Mouse (Mus musculus): ENCODE measurements around the gene Suclg1. TPM values are rescaled to one million over a fixed set of nuclear protein-coding genes. Genes with fewer than 3 reads are reported as not detected.

The Suclg1 gene
- polyA plus RNA-seq, 1 experiment from 2014 or later, result 179 TPM

DNA sequence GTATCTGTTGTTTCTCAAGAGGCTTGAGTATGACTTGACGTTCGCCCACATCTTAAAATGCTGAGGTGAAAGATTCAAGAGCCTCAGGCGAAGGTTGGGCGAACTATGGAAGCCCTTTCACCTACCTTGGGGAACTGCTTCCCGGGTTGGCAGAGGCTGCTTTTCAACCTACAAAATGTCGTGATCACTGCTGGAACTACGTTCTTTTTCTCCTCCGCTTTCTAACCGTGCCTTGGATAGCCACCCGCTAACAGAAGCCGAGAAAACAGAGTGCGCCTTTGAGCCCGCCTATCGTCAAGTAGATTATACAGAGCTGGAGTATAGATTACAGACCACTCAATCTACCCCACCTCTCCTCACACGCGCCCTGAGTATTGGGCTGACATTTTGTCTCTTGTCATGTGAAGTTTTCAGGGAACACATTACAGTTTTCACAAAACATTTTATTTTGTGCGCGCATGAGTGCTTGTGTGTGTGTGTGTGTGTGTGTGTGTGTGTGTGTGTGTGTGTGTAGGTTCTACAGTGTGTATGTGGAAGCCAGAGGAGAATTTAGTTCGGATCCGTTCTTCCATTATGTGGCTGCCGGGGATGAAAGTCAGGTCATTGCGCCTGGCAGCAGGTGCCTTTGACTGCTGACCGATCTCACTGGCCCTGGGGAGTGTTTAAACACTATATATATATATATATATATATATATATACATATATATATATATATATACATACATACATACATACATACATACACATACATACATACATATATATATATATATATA is 26.0 kb upstream of the Suclg1 start:
- Histone ChIP-seq H3K27ac (ENCODE audit: low read depth, low read length) (no peak overlapping the region), H3K27me3 (replicated peaks; ENCODE audit: control insufficient read depth, insufficient read depth, low read length) (no peaks in the 10 kb centered on the region), H3K4me3 (ENCODE audit: low read depth, low read length) (peak overlapping the region; percentile 32), H3K9me3 (replicated peaks; ENCODE audit: control insufficient read depth, low read length) (no peaks in the 10 kb centered on the region), H3K36me3 (ENCODE audit: control insufficient read depth, insufficient read depth, low read length) (no peaks in the 10 kb centered on the region), H3K4me1 (ENCODE audit: control insufficient read depth, insufficient read depth, low read length) (peaks cover 2% of the 10 kb centered on the region; the same call in 1 of the 2 replicates), H3K9ac (ENCODE audit: low read length) (peak overlapping the region; percentile 55), H3K4me2 (ENCODE audit: low read length) (peak overlapping the region; percentile 64)
- ATAC-seq (peak; percentile 60), DNase-seq (ENCODE audit: low spot score) (peak; percentile 52)
- 29% methylated on average over 23 of the region's 23 CpGs for WGBS

GRCm38 (mm10) chr6:73222841-73223526 is 25.2 kb upstream of the Suclg1 start:
- DNase-seq (ENCODE audit: low spot score) (peak; percentile 83), ATAC-seq (peak; percentile 27; the same call in 1 of the 2 replicates)
- no peak overlapping the region for H3K4me2 ChIP-seq (ENCODE audit: low read length)
- no peak overlapping the region for H3K4me3 ChIP-seq (ENCODE audit: low read depth, low read length)
- 15% methylated on average over 8 of the region's 10 CpGs for WGBS
- peaks cover 2% of the 10 kb centered on the region; the same call in 1 of the 2 replicates for H3K4me1 ChIP-seq (ENCODE audit: control insufficient read depth, insufficient read depth, low read length)
- no peaks in the 10 kb centered on the region for H3K27me3 ChIP-seq (replicated peaks; ENCODE audit: control insufficient read depth, insufficient read depth, low read length)
- H3K36me3 ChIP-seq (ENCODE audit: control insufficient read depth, insufficient read depth, low read length), result no peaks in the 10 kb centered on the region
- no peak overlapping the region for H3K9ac ChIP-seq (ENCODE audit: low read length)
- no peaks in the 10 kb centered on the region for H3K9me3 ChIP-seq (replicated peaks; ENCODE audit: control insufficient read depth, low read length)
- H3K27ac ChIP-seq (ENCODE audit: low read depth, low read length), result no peak overlapping the region

- Histone ChIP-seq H3K27me3 (replicated peaks; ENCODE audit: control insufficient read depth, insufficient read depth, low read length) (no peaks in the 10 kb centered on the region), H3K27ac (ENCODE audit: low read depth, low read length) (no peak overlapping the region), H3K4me3 (ENCODE audit: low read depth, low read length) (no peak overlapping the region), H3K36me3 (ENCODE audit: control insufficient read depth, insufficient read depth, low read length) (no peaks in the 10 kb centered on the region), H3K4me1 (ENCODE audit: control insufficient read depth, insufficient read depth, low read length) (no peaks in the 10 kb centered on the region), H3K9ac (ENCODE audit: low read length) (no peak overlapping the region), H3K9me3 (replicated peaks; ENCODE audit: control insufficient read depth, low read length) (no peaks in the 10 kb centered on the region), H3K4me2 (ENCODE audit: low read length) (no peak overlapping the region)
- 49% methylated on average over 10 of the region's 10 CpGs for WGBS
- peak; percentile 83 for DNase-seq (ENCODE audit: low spot score)
- peak; percentile 24; the same call in 1 of the 2 replicates for ATAC-seq
These were observed 20.6 kb upstream of the Suclg1 start for GRCm38 (mm10) chr6:73227376-73228158.

GRCm38 (mm10) chr6:73228408-73228807 is 19.8 kb upstream of the Suclg1 start:
- Histone ChIP-seq H3K27ac (ENCODE audit: low read depth, low read length) (no peak overlapping the region), H3K9me3 (replicated peaks; ENCODE audit: control insufficient read depth, low read length) (no peaks in the 10 kb centered on the region), H3K36me3 (ENCODE audit: control insufficient read depth, insufficient read depth, low read length) (no peaks in the 10 kb centered on the region), H3K27me3 (replicated peaks; ENCODE audit: control insufficient read depth, insufficient read depth, low read length) (no peaks in the 10 kb centered on the region), H3K4me1 (ENCODE audit: control insufficient read depth, insufficient read depth, low read length) (no peaks in the 10 kb centered on the region), H3K4me3 (ENCODE audit: low read depth, low read length) (no peak overlapping the region), H3K4me2 (ENCODE audit: low read length) (no peak overlapping the region), H3K9ac (ENCODE audit: low read length) (no peak overlapping the region)
- DNase-seq (ENCODE audit: low spot score) (no peak), ATAC-seq (no peak)
- WGBS, result 78% methylated on average over 4 of the region's 4 CpGs

GRCm38 (mm10) chr6:73228881-73229280 is 19.3 kb upstream of the Suclg1 start:
- no peaks in the 10 kb centered on the region for H3K27me3 ChIP-seq (replicated peaks; ENCODE audit: control insufficient read depth, insufficient read depth, low read length)
- 64% methylated on average over 3 of the region's 3 CpGs for WGBS
- no peak overlapping the region for H3K4me2 ChIP-seq (ENCODE audit: low read length)
- H3K4me3 ChIP-seq (ENCODE audit: low read depth, low read length), result no peak overlapping the region
- H3K36me3 ChIP-seq (ENCODE audit: control insufficient read depth, insufficient read depth, low read length), result no peaks in the 10 kb centered on the region
- ATAC-seq (no peak), DNase-seq (ENCODE audit: low spot score) (no peak)
- no peak overlapping the region for H3K9ac ChIP-seq (ENCODE audit: low read length)
- no peaks in the 10 kb centered on the region for H3K4me1 ChIP-seq (ENCODE audit: control insufficient read depth, insufficient read depth, low read length)
- no peaks in the 10 kb centered on the region for H3K9me3 ChIP-seq (replicated peaks; ENCODE audit: control insufficient read depth, low read length)
- H3K27ac ChIP-seq (ENCODE audit: low read depth, low read length), result no peak overlapping the region

DNA sequence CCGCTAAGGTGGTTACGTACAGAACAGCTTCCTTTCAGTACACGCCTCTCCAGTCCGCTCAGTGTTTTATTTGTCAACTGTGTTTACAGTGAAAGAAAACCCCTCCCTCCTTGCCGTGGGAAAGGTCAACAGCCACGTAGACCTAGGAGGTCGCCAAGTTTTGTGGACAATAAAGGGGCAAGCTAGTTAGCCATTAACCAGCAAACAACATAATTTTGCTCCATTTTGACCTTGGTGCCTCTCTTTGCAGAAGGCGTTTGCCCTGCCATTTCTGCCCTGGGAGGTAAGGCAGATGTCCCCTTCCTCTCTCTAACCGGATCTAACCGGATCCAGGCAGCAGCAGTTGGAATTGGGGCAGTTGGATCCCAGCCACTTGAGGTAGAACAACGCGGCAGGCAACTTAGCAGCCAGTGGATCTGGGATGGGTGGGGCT is 16.0 kb upstream of the Suclg1 start:
- ATAC-seq (no peak), DNase-seq (ENCODE audit: low spot score) (no peak)
- H3K4me2 ChIP-seq (ENCODE audit: low read length), result no peak overlapping the region
- no peak overlapping the region for H3K9ac ChIP-seq (ENCODE audit: low read length)
- H3K36me3 ChIP-seq (ENCODE audit: control insufficient read depth, insufficient read depth, low read length), result no peaks in the 10 kb centered on the region
- H3K27ac ChIP-seq (ENCODE audit: low read depth, low read length), result no peak overlapping the region
- WGBS, result 89% methylated on average over 12 of the region's 12 CpGs
- H3K27me3 ChIP-seq (replicated peaks; ENCODE audit: control insufficient read depth, insufficient read depth, low read length), result no peaks in the 10 kb centered on the region
- no peak overlapping the region for H3K4me3 ChIP-seq (ENCODE audit: low read depth, low read length)
- no peaks in the 10 kb centered on the region for H3K9me3 ChIP-seq (replicated peaks; ENCODE audit: control insufficient read depth, low read length)
- no peaks in the 10 kb centered on the region for H3K4me1 ChIP-seq (ENCODE audit: control insufficient read depth, insufficient read depth, low read length)

DNA sequence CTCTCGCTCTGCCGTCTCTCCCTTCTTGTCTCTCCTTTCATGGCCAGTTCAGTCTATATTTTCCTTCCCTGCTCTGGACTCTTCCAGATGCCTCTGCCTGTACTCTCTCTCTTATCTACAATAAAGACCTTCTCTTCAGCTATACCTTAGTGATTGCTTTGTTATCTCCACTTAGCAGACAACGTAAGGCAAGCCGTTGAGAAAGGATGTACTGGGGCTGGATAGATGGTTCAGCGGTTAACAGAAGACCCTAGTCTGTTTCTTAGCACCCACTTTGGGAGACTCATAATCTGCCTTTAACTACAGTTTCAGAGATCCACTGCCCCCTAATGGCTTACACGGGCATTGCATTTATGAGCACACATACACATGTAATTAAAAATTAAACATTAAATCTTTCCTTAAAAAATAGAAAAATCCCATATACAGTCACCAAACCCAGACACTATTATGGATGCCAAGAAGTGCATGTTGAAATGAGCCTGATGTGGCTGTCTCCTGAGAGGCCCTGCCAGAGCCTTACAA is 14.9 kb upstream of the Suclg1 start:
- H3K4me2 ChIP-seq (ENCODE audit: low read length), result no peak overlapping the region
- H3K9ac ChIP-seq (ENCODE audit: low read length), result no peak overlapping the region
- H3K4me1 ChIP-seq (ENCODE audit: control insufficient read depth, insufficient read depth, low read length), result no peaks in the 10 kb centered on the region
- WGBS, result 92% methylated on average over 6 of the region's 6 CpGs
- no peaks in the 10 kb centered on the region for H3K9me3 ChIP-seq (replicated peaks; ENCODE audit: control insufficient read depth, low read length)
- H3K4me3 ChIP-seq (ENCODE audit: low read depth, low read length), result no peak overlapping the region
- no peak for DNase-seq (ENCODE audit: low spot score)
- no peaks in the 10 kb centered on the region for H3K27me3 ChIP-seq (replicated peaks; ENCODE audit: control insufficient read depth, insufficient read depth, low read length)
- H3K27ac ChIP-seq (ENCODE audit: low read depth, low read length), result no peak overlapping the region
- no peaks in the 10 kb centered on the region for H3K36me3 ChIP-seq (ENCODE audit: control insufficient read depth, insufficient read depth, low read length)
- no peak for ATAC-seq

DNA sequence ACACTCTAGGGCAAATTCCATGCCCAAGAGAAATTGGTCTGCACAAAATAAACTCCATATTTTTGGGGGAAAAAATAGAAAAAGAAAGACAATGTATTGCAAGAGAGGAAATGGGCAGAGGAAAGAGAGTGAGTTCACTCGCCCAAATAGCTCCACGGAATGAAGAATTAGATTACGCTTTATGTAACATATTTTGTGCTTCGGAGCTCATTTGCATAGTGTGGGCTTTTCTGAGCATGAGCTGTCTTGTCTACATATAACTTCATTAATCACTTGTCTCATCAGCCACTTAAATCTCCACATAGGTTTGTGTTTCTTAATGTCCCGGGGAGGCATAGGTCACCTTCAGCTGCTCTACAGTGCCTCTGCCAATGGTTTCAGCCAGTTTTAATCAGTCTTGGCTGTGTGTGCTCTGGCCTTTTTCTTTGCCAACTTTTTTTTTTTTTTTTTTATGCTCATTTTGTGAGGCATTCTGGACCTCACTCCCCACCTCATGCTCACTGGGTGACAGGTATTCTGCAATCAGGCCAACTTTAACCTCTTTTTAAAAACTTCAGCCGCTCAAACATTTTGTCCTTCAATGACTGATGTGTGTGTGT is 13.8 kb upstream of the Suclg1 start:
- ATAC-seq (no peak), DNase-seq (ENCODE audit: low spot score) (no peak)
- H3K9ac ChIP-seq (ENCODE audit: low read length), result no peak overlapping the region
- no peak overlapping the region for H3K27ac ChIP-seq (ENCODE audit: low read depth, low read length)
- H3K9me3 ChIP-seq (replicated peaks; ENCODE audit: control insufficient read depth, low read length), result no peaks in the 10 kb centered on the region
- WGBS, result 88% methylated on average over 6 of the region's 6 CpGs
- H3K36me3 ChIP-seq (ENCODE audit: control insufficient read depth, insufficient read depth, low read length), result no peaks in the 10 kb centered on the region
- no peak overlapping the region for H3K4me3 ChIP-seq (ENCODE audit: low read depth, low read length)
- no peaks in the 10 kb centered on the region for H3K27me3 ChIP-seq (replicated peaks; ENCODE audit: control insufficient read depth, insufficient read depth, low read length)
- no peak overlapping the region for H3K4me2 ChIP-seq (ENCODE audit: low read length)
- H3K4me1 ChIP-seq (ENCODE audit: control insufficient read depth, insufficient read depth, low read length), result no peaks in the 10 kb centered on the region
